Mouse (Mus musculus): ENCODE measurements around the gene Vmn2r115. TPM values are rescaled to one million over a fixed set of nuclear protein-coding genes. Genes with fewer than 3 reads are reported as not detected.
"Not testable (repeated sequence)": the region's sequence is repeated elsewhere in the genome, so short reads cannot be mapped to it uniquely, and the experiment has no call there.

Gene Vmn2r115
- polyA plus RNA-seq (2014; fragmentation: Nextera tagmentation; extraction: Ambion mirVana) = not detected in 2 replicates

- 58% methylated on average over 2 of the region's 2 CpGs for WGBS
Observed at GRCm38 (mm10) chr17:23343441-23343840, at the start of gene Vmn2r115. Gene Vmn2r115 (plus strand): TSS chr17:23343741.

DNA sequence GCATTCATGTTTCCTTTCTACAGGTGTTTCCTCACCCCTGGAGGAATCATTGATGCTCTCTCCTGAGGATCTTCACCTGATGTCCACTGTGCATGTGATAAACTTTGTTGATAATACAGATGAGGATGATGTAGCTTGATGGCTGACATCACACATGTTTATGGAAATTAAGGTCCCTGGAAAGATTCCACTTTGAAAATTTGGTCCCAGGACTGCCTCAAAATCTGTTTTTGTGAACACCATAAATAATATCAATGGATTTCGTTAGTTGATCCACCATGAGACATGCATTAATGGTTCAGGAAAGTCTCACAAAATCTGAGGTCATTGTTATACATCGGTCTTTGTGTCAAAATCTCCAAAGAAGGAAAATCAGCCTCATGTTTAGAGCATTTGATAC is 31.1 kb upstream of the Vmn2r115 start, which contains the start of gene Vmn2r114:
Gene Vmn2r114, minus strand, starts transcription at position 101 of the 400 bp plus-strand sequence.
- not testable (repeated sequence) for H3K36me3 ChIP-seq (ENCODE audit: control insufficient read depth, insufficient read depth, low read length); H3K9me3 ChIP-seq (ENCODE audit: control insufficient read depth, low read length); H3K27ac ChIP-seq (ENCODE audit: low read depth); DNase-seq (ENCODE audit: low spot score); ATAC-seq (replicated peaks; ENCODE audit: low FRiP score, low TSS enrichment, low read depth); H3K4me3 ChIP-seq (ENCODE audit: low read depth, low read length); H3K9ac ChIP-seq (ENCODE audit: low read length); H3K4me1 ChIP-seq (replicated peaks; ENCODE audit: control insufficient read depth, insufficient read depth, low read length); H3K27me3 ChIP-seq (replicated peaks; ENCODE audit: control insufficient read depth, insufficient read depth, low read length); H3K4me2 ChIP-seq (ENCODE audit: low read length)
- WGBS = 75% methylated on average over 2 of the region's 2 CpGs

More at GRCm38 (mm10) chr17:23343441-23343840, at the start of gene Vmn2r115:
- H3K27me3 ChIP-seq (replicated peaks; ENCODE audit: control insufficient read depth, insufficient read depth, low read length); H3K9me3 ChIP-seq (ENCODE audit: control insufficient read depth, low read length); H3K36me3 ChIP-seq (ENCODE audit: control insufficient read depth, insufficient read depth, low read length); H3K4me3 ChIP-seq (ENCODE audit: low read depth, low read length); DNase-seq (ENCODE audit: low spot score); ATAC-seq (replicated peaks; ENCODE audit: low FRiP score, low TSS enrichment, low read depth); H3K4me1 ChIP-seq (replicated peaks; ENCODE audit: control insufficient read depth, insufficient read depth, low read length); H3K9ac ChIP-seq (ENCODE audit: low read length); H3K27ac ChIP-seq (ENCODE audit: low read depth); H3K4me2 ChIP-seq (ENCODE audit: low read length): not testable (repeated sequence)

DNA sequence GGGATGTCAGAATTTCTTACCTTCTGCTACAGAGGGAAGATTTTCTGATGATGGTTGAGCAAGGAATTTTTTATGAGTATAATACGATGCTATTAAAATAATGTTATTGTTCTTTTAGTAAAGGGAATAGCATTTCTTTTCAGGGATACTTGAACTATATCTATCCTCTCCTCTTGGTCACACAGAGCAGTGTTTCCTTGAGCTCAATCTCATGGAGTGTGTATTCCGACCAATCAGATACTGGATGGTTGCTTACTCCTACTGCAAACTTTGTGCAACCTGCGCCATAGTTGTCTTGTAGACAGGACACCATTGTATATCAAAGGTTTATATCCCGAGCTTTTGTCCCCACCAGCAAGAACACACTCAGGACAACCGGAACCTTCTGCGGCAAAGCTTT is 12.9 kb upstream of the Vmn2r115 start:
- no peaks in the 10 kb centered on the region for H3K27me3 ChIP-seq (replicated peaks; ENCODE audit: control insufficient read depth, insufficient read depth, low read length)
- H3K4me3 ChIP-seq (ENCODE audit: low read depth, low read length) = no peak overlapping the region
- DNase-seq (ENCODE audit: low spot score) (no peak), ATAC-seq (replicated peaks; ENCODE audit: low FRiP score, low TSS enrichment, low read depth) (no peak)
- no peaks in the 10 kb centered on the region for H3K36me3 ChIP-seq (ENCODE audit: control insufficient read depth, insufficient read depth, low read length)
- no peak overlapping the region for H3K4me2 ChIP-seq (ENCODE audit: low read length)
- H3K27ac ChIP-seq (ENCODE audit: low read depth) = no peak overlapping the region
- no peak overlapping the region for H3K9ac ChIP-seq (ENCODE audit: low read length)
- WGBS = 79% methylated on average over 6 of the region's 6 CpGs
- no peaks in the 10 kb centered on the region for H3K4me1 ChIP-seq (replicated peaks; ENCODE audit: control insufficient read depth, insufficient read depth, low read length)
- no peaks in the 10 kb centered on the region for H3K9me3 ChIP-seq (ENCODE audit: control insufficient read depth, low read length)

DNA sequence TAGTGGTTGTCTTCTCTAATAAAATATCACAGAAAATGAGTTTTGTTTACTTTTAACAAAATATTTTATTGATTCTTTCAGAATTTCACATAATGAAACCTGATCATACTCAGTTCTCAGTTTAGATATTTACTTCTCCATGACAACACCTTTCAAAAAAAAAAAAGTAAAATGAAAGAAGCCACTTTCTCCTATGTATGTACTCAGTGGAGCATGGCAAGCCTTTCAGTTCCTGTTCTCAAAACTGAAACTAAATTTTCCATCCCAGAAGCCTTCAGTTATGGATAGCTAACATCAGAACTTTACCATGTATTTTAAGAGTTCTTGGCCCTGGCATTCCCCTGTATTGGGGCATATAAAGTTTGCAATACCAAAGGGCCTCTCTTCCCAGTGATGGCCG is 8.1 kb downstream of the Vmn2r115 start:
- no peak overlapping the region for H3K27ac ChIP-seq (ENCODE audit: low read depth)
- ATAC-seq (replicated peaks; ENCODE audit: low FRiP score, low TSS enrichment, low read depth) = no peak
- no peaks in the 10 kb centered on the region for H3K4me1 ChIP-seq (replicated peaks; ENCODE audit: control insufficient read depth, insufficient read depth, low read length)
- H3K9ac ChIP-seq (ENCODE audit: low read length) = no peak overlapping the region
- no peaks in the 10 kb centered on the region for H3K9me3 ChIP-seq (ENCODE audit: control insufficient read depth, low read length)
- no peak overlapping the region for H3K4me2 ChIP-seq (ENCODE audit: low read length)
- no peaks in the 10 kb centered on the region for H3K36me3 ChIP-seq (ENCODE audit: control insufficient read depth, insufficient read depth, low read length)
- H3K27me3 ChIP-seq (replicated peaks; ENCODE audit: control insufficient read depth, insufficient read depth, low read length) = no peaks in the 10 kb centered on the region
- no peak for DNase-seq (ENCODE audit: low spot score)
- H3K4me3 ChIP-seq (ENCODE audit: low read depth, low read length) = no peak overlapping the region
- WGBS = 72% methylated on average over 1 of the region's 1 CpGs

- H3K36me3 ChIP-seq (ENCODE audit: control insufficient read depth, insufficient read depth, low read length); DNase-seq (ENCODE audit: low spot score): not testable (repeated sequence)
Observed at GRCm38 (mm10) chr17:23384304-23384703, 40.8 kb downstream of the Vmn2r115 start, which contains the start of gene Vmn2r116. Gene Vmn2r116 (plus strand): TSS chr17:23384604.

More at GRCm38 (mm10) chr17:23384304-23384703, 40.8 kb downstream of the Vmn2r115 start, which contains the start of gene Vmn2r116:
- not testable (repeated sequence) for H3K27ac ChIP-seq (ENCODE audit: low read depth); H3K4me1 ChIP-seq (replicated peaks; ENCODE audit: control insufficient read depth, insufficient read depth, low read length); H3K9ac ChIP-seq (ENCODE audit: low read length); H3K4me2 ChIP-seq (ENCODE audit: low read length); ATAC-seq (replicated peaks; ENCODE audit: low FRiP score, low TSS enrichment, low read depth); H3K4me3 ChIP-seq (ENCODE audit: low read depth, low read length); H3K9me3 ChIP-seq (ENCODE audit: control insufficient read depth, low read length); H3K27me3 ChIP-seq (replicated peaks; ENCODE audit: control insufficient read depth, insufficient read depth, low read length)

Other genes starting within 250 kb of the Vmn2r115 start
- gene Zfp40, start 150.5 kb upstream of the Vmn2r115 start, polyA plus RNA-seq (2014; fragmentation: Nextera tagmentation; extraction: Ambion mirVana) = 12.8 and 13.3 TPM in 2 replicates
- not detected in 2 replicates for gene Vmn2r114, start 31.2 kb upstream of the Vmn2r115 start, polyA plus RNA-seq (2014; fragmentation: Nextera tagmentation; extraction: Ambion mirVana)
- not detected in 2 replicates for gene Vmn2r116, start 40.9 kb downstream of the Vmn2r115 start, polyA plus RNA-seq (2014; fragmentation: Nextera tagmentation; extraction: Ambion mirVana)
- gene Vmn2r117, start 136.0 kb downstream of the Vmn2r115 start, polyA plus RNA-seq (2014; fragmentation: Nextera tagmentation; extraction: Ambion mirVana) = not detected in 2 replicates
- gene Zfp213, start 220.5 kb downstream of the Vmn2r115 start, polyA plus RNA-seq (2014; fragmentation: Nextera tagmentation; extraction: Ambion mirVana) = 19.1 and 19.7 TPM in 2 replicates

Measured in intestine, embryonic 14.5 days (tissue).